Mouse (Mus musculus): ENCODE measurements around the gene Rundc3a.
"Not testable (repeated sequence)": the region's sequence is repeated elsewhere in the genome, so short reads cannot be mapped to it uniquely, and the experiment has no call there.

Gene Rundc3a

DNA sequence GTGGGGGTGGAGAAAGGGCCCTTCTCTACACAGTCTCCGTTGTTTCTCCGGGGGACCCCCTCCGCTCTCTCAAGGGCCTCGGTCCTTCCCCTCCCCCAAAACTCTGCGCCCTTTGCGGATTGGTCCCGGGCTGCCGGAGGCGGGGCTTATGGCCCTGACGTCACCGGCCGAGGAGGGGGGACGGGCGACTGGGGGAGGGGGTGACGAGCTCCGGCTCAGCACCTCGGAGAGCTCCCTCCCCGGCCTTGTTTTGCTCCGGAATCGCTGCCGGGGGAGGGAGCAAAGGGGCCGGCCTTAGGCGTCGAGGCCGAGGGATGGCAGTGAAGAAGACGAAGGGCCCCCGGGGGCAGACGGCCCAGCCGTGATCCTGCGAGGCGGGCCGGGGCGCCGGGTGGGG, at the start of gene Rundc3a:
Gene Rundc3a (plus strand): TSS at position 166 of the 397 bp plus-strand sequence.
- peak; percentile 96 for DNase-seq (ENCODE audit: extremely low spot score)

DNA sequence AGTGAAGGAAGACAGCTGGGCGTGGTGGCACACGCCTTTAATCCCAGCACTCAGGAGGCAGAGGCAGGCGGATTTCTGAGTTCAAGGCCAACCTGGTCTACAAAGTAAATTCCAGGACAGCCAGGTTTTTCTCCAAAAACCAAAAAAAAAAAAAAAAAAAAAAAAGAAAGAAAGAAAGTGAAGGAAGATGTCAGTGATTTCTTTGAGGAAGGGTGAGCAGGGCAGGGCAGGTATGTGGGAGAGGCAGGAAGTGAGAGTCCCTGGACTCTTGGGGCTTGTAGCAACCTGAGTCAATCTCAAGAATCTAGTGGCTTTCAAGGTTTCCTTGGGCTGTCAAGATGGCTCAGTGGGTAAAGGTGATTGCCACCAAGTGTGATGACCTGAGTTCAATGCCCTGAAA, 48.7 kb upstream of the Rundc3a start:
- DNase-seq (ENCODE audit: extremely low spot score): no peak

DNA sequence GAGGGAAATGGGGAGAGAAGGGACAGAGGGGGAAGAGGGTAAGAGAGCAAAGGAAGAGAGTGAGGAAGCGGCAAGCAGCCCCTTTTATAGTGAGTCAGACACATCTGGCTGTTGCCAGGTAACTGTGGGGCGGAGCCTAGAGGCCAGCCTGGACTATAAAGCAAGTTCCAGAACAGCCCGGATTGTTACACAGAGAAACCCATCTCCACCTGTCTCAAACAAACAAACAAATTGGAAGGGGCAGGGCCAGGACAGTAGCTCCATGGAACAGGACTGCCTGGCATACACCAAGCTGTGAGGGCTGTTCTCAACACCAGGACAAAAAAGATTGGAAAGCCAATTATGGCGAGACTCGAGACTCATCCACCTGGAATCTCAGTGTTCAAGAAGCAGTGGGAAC, 46.3 kb upstream of the Rundc3a start:
- no peak for DNase-seq (ENCODE audit: extremely low spot score)

DNA sequence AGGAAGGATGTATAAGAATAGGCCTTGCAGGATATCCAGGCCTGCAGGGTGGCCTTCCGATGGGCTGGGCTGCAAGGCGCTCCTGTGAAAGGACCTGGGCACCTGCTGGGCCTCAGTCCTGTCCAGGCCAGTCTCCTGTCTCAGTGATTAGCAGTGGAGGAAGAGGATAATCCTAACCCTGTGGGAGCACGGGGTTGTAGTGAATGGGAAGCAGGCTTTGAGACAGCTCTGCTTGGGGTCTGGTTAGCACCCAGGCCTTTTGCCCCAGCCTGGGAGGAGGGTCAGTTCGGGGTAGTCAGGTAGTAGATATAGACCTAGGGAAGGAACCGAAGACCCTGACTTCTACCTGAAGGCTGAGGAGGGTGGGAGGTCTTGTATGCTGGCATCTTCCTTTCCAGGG, 45.5 kb upstream of the Rundc3a start:
- no peak for DNase-seq (ENCODE audit: extremely low spot score)

DNA sequence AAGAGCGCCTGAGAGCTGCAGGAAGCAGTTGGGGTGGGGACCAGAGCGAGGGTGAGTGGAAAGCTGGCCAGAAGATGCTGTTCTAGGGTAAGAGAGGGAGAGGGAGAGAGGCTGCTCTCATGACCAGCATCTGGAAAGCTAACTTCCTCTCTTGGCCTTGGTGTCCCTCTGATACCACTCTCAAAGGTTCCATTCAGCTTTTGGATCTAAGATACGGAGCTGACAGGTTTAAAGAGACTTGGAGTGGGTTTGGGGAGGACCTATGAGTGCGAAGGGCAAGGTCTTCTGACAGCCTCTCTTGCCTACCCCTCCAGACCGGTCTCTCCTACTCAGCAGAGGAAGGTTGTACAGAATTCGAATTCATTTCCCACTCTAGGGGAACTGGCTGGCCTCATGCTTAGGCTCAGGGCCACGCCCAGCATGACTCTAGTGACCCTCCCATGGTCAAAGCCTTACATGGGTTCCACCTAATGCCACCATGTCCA, 45.1 kb upstream of the Rundc3a start:
- DNase-seq (ENCODE audit: extremely low spot score): no peak

DNA sequence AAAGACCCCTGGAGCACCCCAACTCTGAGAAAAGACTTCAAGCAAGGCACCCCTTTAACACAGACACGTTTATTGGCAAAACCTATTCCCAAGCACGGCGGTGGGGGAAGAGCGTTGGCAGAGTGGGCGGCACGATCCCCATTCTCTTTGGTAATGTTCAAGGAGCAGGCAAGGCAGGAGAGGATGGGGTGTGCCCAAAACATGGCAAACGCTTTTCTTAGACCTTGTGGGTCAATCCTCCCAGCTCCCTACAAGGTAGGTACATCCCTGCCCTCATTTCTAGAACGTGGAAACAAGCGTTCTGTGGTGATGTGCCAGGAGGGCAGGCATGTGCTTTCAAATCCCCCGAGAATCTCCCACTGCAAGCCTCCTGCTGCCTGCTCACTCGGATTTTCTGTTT, 44.4 kb upstream of the Rundc3a start:
- DNase-seq (ENCODE audit: extremely low spot score): no peak

DNA sequence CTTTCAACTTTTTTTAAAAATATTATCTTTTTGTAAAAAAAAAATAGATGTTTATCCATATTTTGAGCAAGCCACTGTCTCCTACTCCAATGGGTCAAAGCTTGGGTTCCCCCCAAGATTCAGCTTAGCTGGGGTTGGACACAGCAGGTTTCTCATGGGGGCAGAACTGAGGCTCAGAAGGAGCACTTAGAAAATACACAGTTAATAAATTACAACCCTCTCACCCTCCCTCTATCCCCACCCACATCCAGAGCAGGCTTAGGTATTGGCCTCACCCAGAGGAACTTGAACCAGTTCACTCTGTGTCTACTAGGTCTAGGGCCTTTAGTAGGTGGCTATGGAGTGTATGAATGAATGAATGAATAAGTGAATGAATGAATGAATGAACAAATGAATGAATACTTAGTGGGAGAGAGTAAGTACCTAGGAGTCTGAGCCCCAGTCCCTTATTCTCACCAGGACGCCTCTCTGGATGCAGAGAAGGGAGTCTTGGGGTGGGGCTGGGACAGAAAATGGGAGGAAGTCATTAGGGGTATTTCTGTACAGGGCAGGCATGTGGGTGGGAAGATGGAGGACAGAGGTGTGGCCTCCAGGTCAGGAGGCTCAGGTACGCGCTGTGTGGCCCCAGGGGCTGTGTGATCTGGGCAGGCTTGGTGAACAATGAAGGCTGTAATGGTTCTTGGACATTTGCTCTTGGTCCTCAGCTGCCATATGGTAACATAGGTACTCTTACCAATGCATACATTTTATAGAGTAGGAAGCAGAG, 43.8 kb upstream of the Rundc3a start:
- DNase-seq (ENCODE audit: extremely low spot score): no peak

DNA sequence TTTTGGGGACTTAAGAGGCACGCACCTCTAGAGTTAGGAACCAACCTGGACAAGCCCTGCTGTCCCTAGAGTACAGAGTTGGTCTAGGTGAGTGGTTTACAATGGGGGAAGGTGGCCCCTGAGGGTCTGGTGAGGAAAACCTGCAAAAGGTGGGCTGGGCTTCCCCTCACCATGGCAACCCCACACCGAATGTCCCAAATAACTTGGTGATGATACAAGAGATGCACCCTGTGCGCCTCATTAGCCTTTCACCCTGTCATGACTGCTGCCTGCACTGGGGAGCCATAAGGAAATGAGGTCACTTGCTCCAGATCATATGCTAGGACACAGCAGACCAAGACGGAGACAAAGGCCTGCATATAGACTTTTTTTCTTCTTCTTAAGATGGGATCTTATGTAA, 42.8 kb upstream of the Rundc3a start:
- DNase-seq (ENCODE audit: extremely low spot score): no peak

DNA sequence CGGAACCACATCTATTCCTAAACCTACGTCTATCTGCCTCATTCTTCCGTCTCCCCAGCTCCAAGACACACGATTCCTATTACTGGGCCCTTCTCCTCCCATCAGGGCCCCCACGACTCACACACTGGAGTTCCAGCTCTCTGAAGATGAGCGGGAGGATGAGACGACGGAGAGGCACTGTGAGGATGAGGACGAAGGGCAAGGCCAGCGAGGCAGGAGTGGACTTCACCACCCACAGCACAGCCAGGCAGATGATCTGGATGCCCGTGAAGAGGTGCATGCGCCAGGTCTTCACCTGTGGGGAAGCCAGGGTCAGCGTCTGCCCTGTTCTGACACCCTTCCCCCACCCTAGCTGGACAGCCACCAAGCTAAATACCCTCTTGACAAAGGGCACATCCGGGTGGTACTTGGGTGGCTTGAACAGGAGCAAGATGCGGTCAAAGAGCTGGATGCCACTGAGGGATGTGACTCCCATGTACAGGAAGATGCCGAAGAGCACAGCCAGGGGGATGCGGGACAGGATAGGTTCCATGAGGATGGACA, 42.2 kb upstream of the Rundc3a start:
- no peak for DNase-seq (ENCODE audit: extremely low spot score)

DNA sequence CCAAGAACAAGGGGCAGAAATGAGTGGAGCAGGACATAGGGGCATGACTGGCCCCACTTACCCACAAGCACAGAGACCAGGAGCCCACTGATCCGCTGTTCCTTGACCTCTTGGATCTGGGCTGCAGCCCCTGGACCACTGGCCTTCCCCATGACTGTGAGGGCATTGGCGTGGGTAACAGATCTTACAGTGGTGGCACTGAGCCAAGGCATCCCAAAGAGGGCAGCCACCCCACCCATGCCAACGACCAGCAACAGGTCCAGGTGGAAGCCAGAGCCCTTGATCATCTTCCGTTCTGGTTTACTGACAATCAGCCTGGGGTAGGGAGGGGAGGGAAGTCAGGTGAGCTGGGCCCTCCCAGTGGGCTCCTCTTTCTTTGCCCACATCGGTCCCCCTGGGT, 40.8 kb upstream of the Rundc3a start:
- DNase-seq (ENCODE audit: extremely low spot score): no peak

DNA sequence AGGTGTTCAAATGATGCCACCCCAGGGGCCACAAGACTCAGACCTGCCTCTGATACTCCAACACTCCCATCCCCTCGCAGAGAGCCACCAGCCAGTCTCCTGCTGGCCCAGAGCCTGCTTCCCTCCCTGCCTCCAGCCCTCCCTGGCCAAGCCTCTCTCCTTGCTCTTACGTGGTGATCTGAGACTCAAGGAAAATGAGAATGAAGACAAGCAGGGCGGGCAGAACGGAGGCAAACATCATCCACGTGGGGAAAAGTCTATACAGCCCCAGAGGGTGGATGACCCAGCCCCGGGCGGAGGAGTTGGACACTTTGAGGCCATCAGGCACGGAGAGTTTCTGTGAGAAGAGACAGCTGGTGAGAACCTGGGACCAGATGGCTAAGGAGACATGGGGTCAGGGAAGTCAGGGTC, 40.2 kb upstream of the Rundc3a start:
- DNase-seq (ENCODE audit: extremely low spot score): no peak

DNA sequence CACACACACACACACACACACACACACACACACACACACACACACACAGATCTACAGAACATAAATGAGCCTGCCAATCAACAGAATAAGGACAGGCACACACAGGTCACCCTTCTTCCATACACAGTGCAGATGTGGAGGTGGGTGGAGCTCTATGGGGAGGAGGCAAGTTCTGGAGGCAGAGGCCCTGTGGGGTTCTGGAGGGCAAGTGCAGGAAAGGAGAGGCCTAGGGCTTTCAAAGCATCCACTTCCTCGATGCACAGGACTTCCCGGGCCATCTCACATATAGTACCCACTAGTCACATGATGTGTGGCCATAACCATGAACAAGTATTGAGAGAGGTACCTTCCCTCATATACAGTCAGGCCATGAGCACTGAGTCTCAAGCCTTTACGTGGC, 37.7 kb upstream of the Rundc3a start:
- DNase-seq (ENCODE audit: extremely low spot score): no peak

DNA sequence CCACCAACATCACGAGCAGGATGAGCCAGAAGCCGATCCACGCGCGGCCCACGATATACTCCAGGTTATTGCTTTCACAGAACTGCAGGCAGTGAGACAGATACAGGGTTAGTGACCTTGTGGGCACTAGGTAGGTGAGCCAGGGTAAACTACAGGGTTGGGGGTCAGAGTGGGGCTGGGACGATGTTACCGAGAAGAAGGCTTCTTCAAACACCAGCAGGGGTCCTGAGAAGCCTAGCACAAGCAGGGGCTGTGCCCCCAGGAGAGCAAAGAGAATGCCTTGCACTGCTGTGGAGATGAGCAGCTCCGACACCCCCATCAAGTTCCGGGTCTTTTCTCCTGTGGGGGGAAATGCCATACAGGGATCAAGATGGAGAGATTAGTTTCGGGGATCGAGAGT, 37.0 kb upstream of the Rundc3a start:
- DNase-seq (ENCODE audit: extremely low spot score): no peak

DNA sequence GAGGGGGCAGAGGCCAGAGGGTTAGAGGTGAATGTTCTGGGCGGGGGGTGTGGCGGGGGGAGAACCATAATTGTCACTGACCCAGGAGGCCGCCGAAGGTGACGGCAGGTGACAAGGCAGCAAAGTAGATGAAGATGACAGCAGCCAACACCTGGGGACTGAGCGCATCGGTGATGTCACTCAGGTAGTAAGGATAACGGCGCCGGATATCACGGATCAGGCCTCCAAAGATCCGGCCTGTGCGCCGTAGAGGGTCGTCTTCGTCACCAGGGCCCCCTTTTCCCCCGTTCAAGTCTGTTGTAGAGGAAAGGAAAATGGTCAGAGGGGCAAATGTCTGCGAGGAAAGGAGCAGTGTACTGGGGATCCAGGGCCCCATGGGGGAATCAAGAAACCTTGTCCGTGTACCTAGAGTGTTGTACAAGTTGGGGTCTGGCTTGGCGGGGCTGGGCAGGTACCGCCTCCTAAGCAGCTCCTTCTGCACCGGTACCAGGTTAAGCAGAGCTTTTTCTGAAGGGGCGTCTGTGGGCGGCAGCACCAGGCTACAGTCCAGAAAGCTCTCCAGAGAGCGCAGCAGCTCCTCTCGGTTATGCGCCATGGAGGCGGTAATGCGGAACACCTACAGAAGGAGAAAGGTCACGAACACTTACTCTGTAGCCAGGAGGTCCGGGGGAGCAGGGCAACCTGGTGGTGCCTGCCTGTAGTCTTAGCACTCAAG, 36.4 kb upstream of the Rundc3a start:
- DNase-seq (ENCODE audit: extremely low spot score): no peak

DNA sequence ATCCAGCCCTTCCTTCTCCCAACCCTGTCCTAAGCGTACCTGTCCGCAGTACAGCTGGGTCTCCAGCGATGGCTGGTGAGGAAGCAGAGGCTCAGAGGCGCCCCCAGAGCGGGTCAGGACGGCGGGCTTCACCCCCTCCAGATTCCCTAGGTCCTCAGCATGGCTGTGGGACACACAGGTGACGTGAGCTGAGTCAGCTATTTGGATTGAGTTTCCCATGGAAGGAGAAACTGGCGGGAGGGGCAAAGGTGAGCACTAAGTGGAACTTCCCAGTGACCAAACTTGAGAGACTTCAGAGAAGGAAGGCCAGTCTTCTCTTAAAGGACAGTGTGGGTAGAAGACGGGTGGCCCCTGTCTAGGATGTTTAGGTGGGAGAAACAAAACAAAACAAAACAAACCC, 34.8 kb upstream of the Rundc3a start:
- DNase-seq (ENCODE audit: extremely low spot score): no peak

DNA sequence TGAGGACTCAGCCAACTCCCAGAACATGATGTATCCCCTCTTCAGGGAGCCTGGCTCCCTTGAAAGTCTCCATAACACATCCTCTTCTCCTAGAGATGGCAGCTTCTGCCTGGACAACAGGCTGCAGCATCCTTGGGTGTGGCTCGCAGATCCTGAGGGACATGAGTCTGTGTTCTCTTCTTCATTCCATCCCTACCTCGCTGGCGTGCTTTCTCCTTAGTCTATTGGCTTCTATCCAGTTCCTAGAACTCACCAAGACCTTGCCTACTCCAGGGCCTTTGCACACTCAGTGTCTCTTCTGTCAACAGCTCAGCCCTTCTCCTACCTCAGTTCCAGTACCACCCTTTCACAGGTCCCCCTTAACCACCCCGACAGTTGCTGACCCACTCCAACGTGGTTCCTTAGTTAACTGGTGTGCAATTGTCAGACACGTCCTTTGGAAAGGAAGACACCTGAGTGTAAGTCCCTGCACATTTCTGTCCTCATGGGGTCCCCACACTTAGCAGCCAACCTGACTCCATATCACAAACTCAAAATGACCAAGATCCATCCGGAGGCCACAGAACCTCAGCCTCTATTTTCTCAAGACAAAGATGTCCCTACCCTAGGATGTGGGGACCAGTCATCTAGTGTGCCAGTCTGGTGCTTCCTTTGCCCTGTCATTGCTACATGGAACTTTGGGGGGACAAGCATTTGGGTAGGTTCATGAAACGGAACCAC, 31.3 kb upstream of the Rundc3a start:
- no peak for DNase-seq (ENCODE audit: extremely low spot score)

DNA sequence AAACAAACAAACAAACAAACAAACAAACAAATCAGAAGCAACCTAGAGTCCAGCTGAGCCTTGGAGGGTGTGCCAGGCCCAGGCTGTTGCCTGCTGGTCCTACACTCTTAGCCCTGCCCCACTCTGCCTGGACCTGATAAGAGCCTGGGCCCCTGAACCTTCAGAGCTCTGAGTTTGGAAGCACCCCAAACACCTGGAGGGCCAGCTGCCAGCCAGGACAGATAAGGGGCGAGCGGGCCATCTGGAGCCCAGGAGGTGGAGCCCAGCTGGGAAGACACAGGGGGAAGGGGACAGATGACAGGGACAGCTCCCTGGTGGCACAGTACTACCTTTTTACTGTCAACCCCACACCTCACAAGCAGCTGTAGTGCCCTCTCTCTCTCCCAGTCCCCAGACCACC, 29.6 kb upstream of the Rundc3a start:
- DNase-seq (ENCODE audit: extremely low spot score): no peak

DNA sequence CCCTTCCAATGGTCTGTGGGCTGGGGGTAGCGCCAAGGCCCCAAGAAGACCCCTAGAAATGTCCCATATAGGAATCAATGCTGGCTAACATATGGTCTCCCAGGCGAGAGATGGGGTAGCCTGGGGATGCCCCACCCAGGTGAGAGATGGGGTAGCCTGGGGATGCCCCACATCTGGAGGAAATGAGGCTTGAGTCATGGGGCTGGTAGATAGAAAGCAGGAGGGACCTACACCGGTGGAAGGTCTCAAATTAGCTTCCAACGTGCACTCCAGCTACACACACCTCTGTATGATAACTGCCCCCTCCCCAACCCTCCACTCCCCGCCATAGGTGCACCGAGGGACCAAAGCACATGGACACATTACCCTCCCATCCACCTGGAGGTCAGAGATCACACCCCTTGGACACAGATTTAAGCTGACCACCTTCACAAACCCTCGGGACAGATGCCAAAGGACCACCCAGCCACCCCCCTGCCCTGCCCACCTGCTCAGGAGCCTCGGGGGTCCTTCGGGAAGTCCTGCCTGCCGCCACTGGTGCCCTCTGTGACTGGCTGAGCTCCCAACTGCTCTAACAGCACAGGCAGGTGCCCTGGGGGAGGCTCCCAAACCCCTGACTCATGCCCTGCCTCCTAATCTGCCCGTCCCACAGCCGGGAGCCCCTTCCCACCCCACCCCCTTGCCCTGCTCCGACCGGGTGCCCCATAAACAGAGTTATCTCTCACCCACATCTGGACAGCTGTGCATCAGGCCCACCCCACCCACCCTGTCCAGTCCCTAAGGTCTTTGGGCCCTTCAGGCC, 28.4 kb upstream of the Rundc3a start:
- DNase-seq (ENCODE audit: extremely low spot score): no peak

DNA sequence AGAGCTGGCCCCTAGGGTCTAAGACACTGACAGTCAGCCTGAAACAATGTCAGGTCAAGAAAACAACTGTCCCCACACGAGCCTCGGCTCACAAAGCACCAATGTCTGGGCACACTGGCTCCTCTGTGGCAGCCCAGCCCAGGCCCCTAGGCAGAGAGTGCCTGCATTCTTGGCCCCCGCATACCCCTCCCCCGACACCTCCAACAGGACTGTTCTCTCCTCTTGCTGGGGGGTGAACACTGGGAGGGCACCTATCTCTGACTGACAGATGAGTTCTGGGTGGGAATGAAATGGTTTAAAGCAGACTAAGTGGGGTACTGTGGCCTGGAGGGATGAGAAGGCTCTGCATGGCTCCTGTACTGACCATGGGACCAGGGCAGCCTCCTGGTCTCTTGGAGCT, 27.5 kb upstream of the Rundc3a start:
- no peak for DNase-seq (ENCODE audit: extremely low spot score)

DNA sequence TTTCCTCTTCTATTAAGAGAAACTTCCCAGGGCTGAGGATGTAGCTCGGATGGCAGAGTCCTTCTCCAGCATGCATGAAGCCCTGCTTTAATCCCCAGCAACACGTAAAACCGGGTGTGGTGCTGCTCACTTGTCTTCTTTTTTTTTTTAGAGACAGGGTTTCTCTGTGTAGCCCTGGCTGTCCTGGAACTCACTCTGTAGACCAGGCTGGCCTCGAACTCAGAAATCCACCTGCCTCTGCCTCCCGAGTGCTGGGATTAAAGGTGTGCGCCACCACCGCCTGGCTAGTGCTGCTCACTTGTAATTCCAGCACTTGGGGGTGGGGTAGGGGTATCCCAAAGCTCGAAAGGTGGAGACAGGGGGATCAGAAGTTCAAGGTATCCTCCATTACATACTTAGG, 27.1 kb upstream of the Rundc3a start, which contains the start of gene Slc4a1:
Gene Slc4a1 (minus strand): TSS at position 101 of the 400 bp plus-strand sequence.
- DNase-seq (ENCODE audit: extremely low spot score): not testable (repeated sequence)

DNA sequence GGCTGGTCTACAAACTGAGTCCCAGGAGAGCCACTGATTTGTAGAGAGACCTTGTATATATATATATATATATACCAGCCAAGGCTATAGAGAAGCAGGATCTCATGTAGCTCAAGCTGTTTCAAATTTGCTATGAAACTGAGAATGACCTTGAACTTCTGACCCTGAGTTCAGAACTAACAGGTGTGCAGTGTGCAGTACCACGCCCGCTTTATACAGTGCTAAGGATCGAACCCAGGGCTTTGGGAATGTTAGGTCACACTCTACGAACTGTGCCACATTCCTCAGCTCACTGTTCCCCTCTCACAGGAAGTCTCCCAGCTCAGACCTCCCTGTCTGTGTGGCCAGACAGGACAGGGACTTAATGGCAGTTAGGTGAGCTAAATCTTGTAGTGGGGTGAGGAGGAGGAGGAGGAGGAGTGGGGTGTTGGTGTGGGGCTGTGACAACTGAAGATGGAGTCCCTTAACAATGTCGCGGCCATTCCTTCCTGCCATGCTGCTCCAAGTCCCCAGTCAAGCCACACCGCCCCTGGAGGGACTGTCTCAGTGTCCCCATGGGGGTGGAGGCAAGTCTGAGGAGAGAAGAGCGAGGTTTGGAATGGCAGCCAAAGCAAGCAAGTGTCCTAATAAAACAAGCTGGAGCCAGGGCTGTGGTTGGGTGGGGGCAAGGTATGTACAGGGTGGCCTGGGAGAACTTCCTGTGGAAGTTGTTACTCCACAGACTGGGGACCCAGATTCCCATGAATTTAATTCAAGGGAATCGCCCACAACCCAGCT, 25.5 kb upstream of the Rundc3a start:
- DNase-seq (ENCODE audit: extremely low spot score): no peak
